14 mouse cellular contexts compared by ENCODE assay signal in the genomic region with DNA sequence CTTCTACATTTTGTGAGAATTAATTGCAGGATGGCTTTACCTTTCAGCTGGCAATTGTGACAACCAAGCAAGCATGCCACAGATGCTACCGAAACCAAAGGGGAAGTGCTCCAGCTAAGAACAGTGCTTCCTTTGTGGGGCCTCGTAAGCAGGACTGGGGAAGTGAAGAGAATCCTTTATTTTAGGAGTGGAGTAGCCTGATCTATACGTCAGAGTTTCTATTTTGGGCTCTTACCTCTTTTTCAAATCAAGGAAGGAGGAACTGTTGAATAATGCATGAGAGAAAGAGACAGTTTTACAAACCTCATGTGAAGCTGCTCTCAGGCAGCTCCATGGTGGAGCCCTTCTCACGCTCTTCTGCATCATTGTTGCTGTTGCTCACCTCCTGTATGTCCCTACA.
DNase-seq lines count a peak whose midpoint lies in the region; ATAC-seq lines count a peak whose summit lies in the region.
"Had no signal": no experiment of that assay in that cellular context is flagged by ENCODE, and none has a peak within 500 bp of the region (broad histone marks: within the 10 kb centered on the region; RNA-seq: fewer than 3 reads in every experiment).

No protein-coding gene starts in this region.

- no peak overlapping the region for H3K4me3 ChIP-seq in embryonic facial prominence, embryonic 13.5 days
- no peak overlapping the region for H3K4me3 ChIP-seq in embryonic facial prominence, embryonic 10.5 days
- no peak overlapping the region for H3K4me3 ChIP-seq in forebrain, embryonic 15.5 days
- H3K4me3 ChIP-seq in kidney, embryonic 16.5 days (ENCODE audit: low read length) = no peak overlapping the region
- H3K4me3 ChIP-seq: heart, embryonic 13.5 days had no signal

- no peak for DNase-seq in embryonic facial prominence, embryonic 10.5 days (ENCODE audit: low spot score)
- DNase-seq in 416B (ENCODE audit: low read depth) = peak; percentile 63
- DNase-seq in cerebellum, adult 11 months = no peak
- no peak for DNase-seq in right cerebral cortex, adult 2 months (ENCODE audit: low spot score in 2 of 2)
- DNase-seq: adrenal gland, postnatal 25 days; kidney, adult 8-10 months; lung, embryonic 14.5 days; right cerebral cortex, postnatal 4 days; thymus, postnatal 36 days had no signal

- no peak overlapping the region for H3K4me2 ChIP-seq in embryonic facial prominence, embryonic 13.5 days
- no peak overlapping the region for H3K4me2 ChIP-seq in forebrain, embryonic 15.5 days (replicated peaks)
- no peak overlapping the region for H3K4me2 ChIP-seq in kidney, embryonic 16.5 days (replicated peaks; ENCODE audit: low read depth, low read length)
- H3K4me2 ChIP-seq: heart, embryonic 13.5 days; lung, embryonic 14.5 days had no signal

- no peaks in the 10 kb centered on the region for H3K27me3 ChIP-seq in embryonic facial prominence, embryonic 13.5 days
- H3K27me3 ChIP-seq in embryonic facial prominence, embryonic 10.5 days (replicated peaks; ENCODE audit: low read depth, poor library complexity, severe bottlenecking) = no peaks in the 10 kb centered on the region
- H3K27me3 ChIP-seq in forebrain, embryonic 15.5 days = no peaks in the 10 kb centered on the region
- H3K27me3 ChIP-seq in kidney, embryonic 16.5 days (ENCODE audit: insufficient read depth, low read length) = no peaks in the 10 kb centered on the region
- H3K27me3 ChIP-seq: heart, embryonic 13.5 days had no signal

- H3K36me3 ChIP-seq in embryonic facial prominence, embryonic 13.5 days = no peaks in the 10 kb centered on the region
- H3K36me3 ChIP-seq in embryonic facial prominence, embryonic 10.5 days (replicated peaks) = no peaks in the 10 kb centered on the region
- no peaks in the 10 kb centered on the region for H3K36me3 ChIP-seq in forebrain, embryonic 15.5 days
- no peaks in the 10 kb centered on the region for H3K36me3 ChIP-seq in kidney, embryonic 16.5 days (ENCODE audit: insufficient read depth, low read length)
- H3K36me3 ChIP-seq: heart, embryonic 13.5 days had no signal

- H3K9ac ChIP-seq in embryonic facial prominence, embryonic 13.5 days = no peak overlapping the region
- no peak overlapping the region for H3K9ac ChIP-seq in forebrain, embryonic 15.5 days (replicated peaks)
- H3K9ac ChIP-seq in kidney, embryonic 16.5 days (replicated peaks; ENCODE audit: low read length) = no peak overlapping the region
- H3K9ac ChIP-seq: heart, embryonic 13.5 days; lung, embryonic 14.5 days had no signal

- no peak for ATAC-seq in embryonic facial prominence, embryonic 13.5 days (ENCODE audit: insufficient number of reproducible peaks, insufficient read depth, low FRiP score, low TSS enrichment, low read depth)
- ATAC-seq in forebrain, embryonic 15.5 days (replicated peaks) = peak; percentile 32; the same call in 1 of the 2 replicates
- ATAC-seq in megakaryocyte, adult 5-6 weeks (ENCODE audit: poor library complexity, severe bottlenecking) = peak; percentile 80
- ATAC-seq in kidney, embryonic 16.5 days (ENCODE audit: low FRiP score, low TSS enrichment) = no peak

- peaks cover 24% of the 10 kb centered on the region for H3K4me1 ChIP-seq in embryonic facial prominence, embryonic 13.5 days
- peaks cover 20% of the 10 kb centered on the region for H3K4me1 ChIP-seq in embryonic facial prominence, embryonic 10.5 days
- H3K4me1 ChIP-seq in forebrain, embryonic 15.5 days = peaks cover 22% of the 10 kb centered on the region
- peaks cover 2% of the 10 kb centered on the region for H3K4me1 ChIP-seq in kidney, embryonic 16.5 days (ENCODE audit: insufficient read depth, low read length)

- H3K27ac ChIP-seq in embryonic facial prominence, embryonic 13.5 days = 0 out of 2 replicates have a peak overlapping the region, but pooled peaks have one; percentile 18
- H3K27ac ChIP-seq in embryonic facial prominence, embryonic 10.5 days (replicated peaks) = no peak overlapping the region
- peak overlapping the region; percentile 42 for H3K27ac ChIP-seq in forebrain, embryonic 15.5 days (replicated peaks)
- no peak overlapping the region for H3K27ac ChIP-seq in kidney, embryonic 16.5 days (ENCODE audit: low read length)
- H3K27ac ChIP-seq: heart, embryonic 13.5 days had no signal

- WGBS in embryonic facial prominence, embryonic 13.5 days = 46% methylated on average over 4 of the region's 4 CpGs
- whole genome bisulfite sequencing in embryonic facial prominence, embryonic 10.5 days = 43% methylated on average over 4 of the region's 4 CpGs
- WGBS in forebrain, embryonic 15.5 days = 27% methylated on average over 4 of the region's 4 CpGs
- 74% methylated on average over 4 of the region's 4 CpGs for WGBS in kidney, embryonic 16.5 days

- H3K9me3 ChIP-seq in embryonic facial prominence, embryonic 13.5 days = no peaks in the 10 kb centered on the region
- no peaks in the 10 kb centered on the region for H3K9me3 ChIP-seq in embryonic facial prominence, embryonic 10.5 days
- no peaks in the 10 kb centered on the region for H3K9me3 ChIP-seq in forebrain, embryonic 15.5 days
- H3K9me3 ChIP-seq in kidney, embryonic 16.5 days (ENCODE audit: low read length) = no peaks in the 10 kb centered on the region
- H3K9me3 ChIP-seq: heart, embryonic 13.5 days had no signal

Comparison
In these comparisons a context has a peak if more than half of its experiments do, and no peak if none do; other contexts are left out.
1. H3K27ac ChIP-seq: peak in embryonic facial prominence, embryonic 13.5 days (single experiment) and forebrain, embryonic 15.5 days (single experiment); none in embryonic facial prominence, embryonic 10.5 days (single experiment) and kidney, embryonic 16.5 days (single experiment).
2. ATAC-seq: peak in forebrain, embryonic 15.5 days (single experiment) and megakaryocyte, adult 5-6 weeks (single experiment); none in embryonic facial prominence, embryonic 13.5 days (single experiment) and kidney, embryonic 16.5 days (single experiment).